Mouse (Mus musculus) cerebellum, adult 2 months (tissue): ENCODE measurements around the gene BC052040.

Experiments used
- CTCF ChIP-seq: fragments of 200-500 bp; IDR thresholded peaks from 2 replicates; pipeline ENCODE4 v1.5.1; 2011; ENCODE audit warnings: low read depth, mild to moderate bottlenecking, control low read depth, low read length, moderate library complexity, borderline replicate concordance; ENCODE audit not compliant: insufficient read depth
- POLR2A ChIP-seq: fragments of 200-500 bp; IDR thresholded peaks from 2 replicates; pipeline ENCODE4 v1.6.1; 2011; ENCODE audit warnings: low read length, control low read depth, borderline replicate concordance; ENCODE audit not compliant: insufficient read depth

DNA sequence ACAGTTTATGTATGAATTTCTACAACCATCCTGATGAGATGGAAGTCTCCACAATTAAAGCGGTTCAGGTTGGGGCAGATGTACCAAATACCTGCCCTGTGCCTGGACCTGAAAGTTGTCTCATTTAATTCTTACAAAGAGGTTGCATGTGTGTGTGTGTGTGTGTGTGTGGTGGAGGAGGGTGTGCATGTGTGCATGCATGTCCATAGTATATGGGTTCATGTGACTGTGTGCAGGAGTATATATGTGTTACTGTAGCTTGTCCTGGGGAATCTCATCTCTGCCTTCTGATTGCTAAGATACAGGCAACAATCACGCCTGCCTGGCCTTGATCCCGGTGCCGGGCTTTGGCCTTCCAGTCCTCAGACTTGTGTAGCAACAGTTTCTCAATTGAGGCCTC is 106.1 kb downstream of the BC052040 start:
- TF ChIP-seq POLR2A: no peak
- no peak for TF ChIP-seq CTCF
